Mouse (Mus musculus): ENCODE results near the gene Fbxl2. TPM values are rescaled to one million over a fixed set of nuclear protein-coding genes. Genes with fewer than 3 reads are reported as not detected.

Fbxl2 gene
- 4.1 and 6.5 TPM in 2 replicates for polyA plus RNA-seq (2015; fragmentation: Nextera tagmentation; extraction: Ambion mirVana)

DNA sequence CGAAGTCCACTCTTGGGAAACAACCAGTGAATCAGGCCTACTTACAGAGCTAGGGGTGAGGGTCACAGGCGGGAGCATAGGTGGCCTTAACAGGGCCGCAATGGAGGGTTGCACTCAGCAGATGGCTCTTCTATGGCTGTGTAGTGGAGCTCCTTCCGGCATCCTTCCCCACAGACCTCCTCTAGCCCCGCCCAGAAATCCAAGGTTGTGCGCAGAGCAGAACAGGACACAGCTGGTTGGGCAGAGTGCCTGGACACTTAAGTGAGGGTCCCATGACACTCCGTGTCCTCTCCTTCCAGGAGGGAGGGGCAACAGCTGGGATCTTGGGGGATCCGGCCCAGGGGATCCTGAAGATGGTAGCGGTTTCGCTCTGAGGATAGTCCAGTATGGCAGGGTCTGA, at the start of gene Fbxl2:
Gene Fbxl2 (minus strand): TSS at position 164 of the 400 bp plus-strand sequence.

GRCm38 (mm10) chr9:114057090-114057796, 11.3 kb upstream of the Fbxl2 start, which contains the start of gene Susd5:
Gene Susd5 (plus strand): TSS chr9:114057140.

GRCm38 (mm10) chr9:113930534-113931374, 115.2 kb downstream of the Fbxl2 start, which contains the start of gene Ubp1:
Gene Ubp1 (plus strand): TSS chr9:113930934.

Other genes starting within 250 kb of the Fbxl2 start
- gene Ubp1, start 115.3 kb downstream of the Fbxl2 start, polyA plus RNA-seq (2015; fragmentation: Nextera tagmentation; extraction: Ambion mirVana) = 13.8 and 20.8 TPM in 2 replicates
- 0.14 and 1.1 TPM in 2 replicates for gene Susd5, start 10.9 kb upstream of the Fbxl2 start, polyA plus RNA-seq (2015; fragmentation: Nextera tagmentation; extraction: Ambion mirVana)

All from adrenal gland, postnatal 0 days (tissue).